Mouse (Mus musculus) cerebellum, adult 8-10 months (tissue): ENCODE measurements around the gene Bcl2l2.

Experiments used
- DNase-seq: peaks from one replicate; pipeline ENCODE4 v3.0.0; 2022

The Bcl2l2 gene

DNA sequence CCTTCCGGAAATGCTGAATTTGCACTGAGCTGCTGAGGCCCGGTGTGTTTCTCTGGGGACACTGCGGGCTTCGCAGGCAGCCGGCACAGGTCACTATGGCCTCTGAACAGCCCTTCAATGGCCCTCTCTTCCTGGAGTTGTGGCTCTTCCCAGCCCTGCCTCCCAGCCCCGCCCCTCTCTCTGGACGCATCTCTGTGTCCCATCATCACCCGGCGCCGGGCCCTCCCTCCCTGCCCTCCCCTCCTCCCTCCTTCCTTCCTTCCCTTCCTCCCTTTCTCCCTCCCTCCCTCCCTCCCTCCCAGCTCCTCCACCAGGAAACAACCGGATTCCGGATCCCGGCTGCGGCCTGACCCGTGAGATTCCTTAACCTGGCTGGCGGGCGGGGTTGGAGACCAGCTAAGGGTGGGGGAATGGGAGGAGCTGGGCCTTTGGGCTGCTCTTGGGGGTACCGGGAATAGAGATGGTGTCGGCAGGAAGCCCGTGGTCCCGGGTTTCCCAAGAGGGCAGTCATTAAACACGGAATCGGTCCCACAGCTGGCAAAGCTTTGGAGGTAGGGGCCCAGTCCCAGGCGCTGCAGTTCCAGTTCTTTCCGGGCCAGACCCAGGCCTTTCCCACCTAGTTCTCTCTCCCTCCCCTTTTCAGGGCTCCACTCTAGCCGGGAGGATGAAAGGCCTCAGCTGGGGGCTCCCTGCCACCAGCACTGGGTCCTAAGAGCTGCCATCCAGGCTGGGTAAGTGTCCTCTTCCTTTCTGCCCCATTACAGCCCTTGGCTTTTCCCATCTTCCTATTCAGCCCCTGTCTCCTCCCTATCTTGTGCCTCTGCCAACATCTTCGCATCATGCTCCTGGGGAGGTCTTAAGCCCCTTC lies at the start of gene Bcl2l2, which contains the start of gene Gm20521:
Gene Bcl2l2 (plus strand): TSS at position 224 of the 868 bp plus-strand sequence.
Gene Gm20521 (plus strand): TSS at position 288 of the 868 bp plus-strand sequence.
- DNase-seq, result peak; percentile 76

DNA sequence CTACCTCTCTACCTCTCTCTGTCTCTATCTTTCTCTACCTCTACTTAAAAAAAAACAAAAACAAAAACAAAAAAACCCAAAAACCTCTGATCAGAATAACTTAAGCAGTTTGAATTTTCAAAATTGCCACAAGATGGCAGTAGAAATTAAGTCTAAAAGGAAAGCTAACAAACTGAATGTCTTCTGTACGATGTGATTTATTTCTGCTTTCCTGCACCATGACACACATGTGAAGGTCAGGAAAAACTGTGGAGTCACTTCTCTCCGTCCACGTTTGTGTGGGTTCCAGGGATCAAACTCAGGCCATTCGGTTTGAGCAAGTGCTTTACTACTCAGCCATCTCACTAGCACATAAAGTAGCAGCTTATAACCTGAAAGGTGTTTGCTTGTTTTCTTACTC lies 39.7 kb upstream of the Bcl2l2 start:
- DNase-seq, result no peak

DNA sequence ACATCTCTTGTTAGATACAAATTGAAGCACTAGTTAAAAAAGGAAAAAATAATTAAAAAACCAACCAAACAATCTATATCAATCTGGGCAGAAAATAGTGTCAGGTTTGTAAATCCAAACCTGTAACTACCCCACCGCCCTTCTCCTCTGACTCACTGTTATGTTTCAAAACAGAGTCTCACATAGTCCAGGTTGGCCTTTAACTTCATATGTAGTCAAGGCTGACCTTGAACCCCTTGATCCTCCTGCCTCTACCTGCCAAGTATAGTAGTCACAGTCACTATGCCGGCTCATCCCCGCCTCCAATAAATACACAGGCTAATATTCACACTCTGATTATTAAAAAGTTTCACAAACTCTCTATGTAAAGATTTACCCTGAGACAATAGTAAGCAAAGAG lies 27.5 kb upstream of the Bcl2l2 start:
- no peak for DNase-seq

DNA sequence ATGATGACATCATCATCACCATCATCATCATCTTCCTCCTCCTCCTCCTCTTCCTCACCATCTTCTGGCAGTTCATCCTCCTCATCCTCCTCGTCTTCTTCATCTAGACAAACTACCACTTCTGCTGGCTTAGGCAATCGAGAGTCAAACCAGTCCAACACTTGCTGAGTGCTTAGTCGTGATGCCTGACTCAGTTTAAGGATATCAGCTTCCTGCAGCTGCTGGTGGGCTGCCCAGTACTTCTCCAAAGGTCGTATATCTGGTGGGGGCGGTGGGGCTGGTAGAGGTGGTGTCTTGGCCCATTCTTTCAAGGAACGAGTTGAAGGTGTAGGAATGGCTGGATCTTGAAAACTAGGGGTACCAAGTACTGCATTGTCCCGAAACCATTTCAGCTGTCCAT lies 26.5 kb upstream of the Bcl2l2 start:
- DNase-seq, result no peak

DNA sequence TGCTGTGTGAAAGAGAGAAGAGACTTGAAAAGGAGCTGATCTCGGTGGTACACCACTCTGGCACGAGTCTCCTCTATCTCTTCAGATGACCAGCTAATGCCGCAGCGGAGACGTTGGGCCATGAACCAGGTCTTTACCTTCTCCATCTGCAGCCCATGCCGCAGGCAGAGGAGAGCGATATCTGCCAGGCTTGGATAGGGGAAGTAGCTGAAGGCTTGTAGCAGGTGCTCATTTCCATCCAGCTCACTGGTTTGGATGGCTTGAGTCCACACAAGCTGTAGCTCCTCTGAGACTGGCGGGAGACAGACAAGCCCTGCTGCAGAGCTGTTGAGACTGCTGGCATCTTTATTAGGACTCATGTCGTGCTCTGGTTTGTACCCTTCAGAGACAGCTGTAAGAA lies 25.3 kb upstream of the Bcl2l2 start:
- DNase-seq, result peak; percentile 57

DNA sequence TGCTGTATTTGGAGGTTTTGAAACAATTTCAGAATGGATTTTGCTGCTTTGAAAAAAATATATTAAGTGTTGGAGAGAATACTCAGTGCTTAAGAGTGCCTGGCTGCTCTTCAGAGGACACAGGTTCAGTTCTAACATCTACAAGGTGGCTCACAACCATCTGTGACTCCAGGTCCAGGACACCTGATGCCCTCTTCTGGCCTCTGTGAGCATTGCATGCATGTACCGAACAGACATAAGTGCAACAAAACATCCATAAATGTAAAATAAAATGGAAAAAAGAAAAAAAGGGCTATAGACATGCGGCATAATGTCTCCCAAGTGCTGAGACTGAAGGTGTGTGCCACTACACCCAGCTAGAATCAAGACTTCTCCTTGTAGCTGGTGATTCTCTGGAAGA lies 22.7 kb upstream of the Bcl2l2 start:
- DNase-seq, result peak; percentile 71

DNA sequence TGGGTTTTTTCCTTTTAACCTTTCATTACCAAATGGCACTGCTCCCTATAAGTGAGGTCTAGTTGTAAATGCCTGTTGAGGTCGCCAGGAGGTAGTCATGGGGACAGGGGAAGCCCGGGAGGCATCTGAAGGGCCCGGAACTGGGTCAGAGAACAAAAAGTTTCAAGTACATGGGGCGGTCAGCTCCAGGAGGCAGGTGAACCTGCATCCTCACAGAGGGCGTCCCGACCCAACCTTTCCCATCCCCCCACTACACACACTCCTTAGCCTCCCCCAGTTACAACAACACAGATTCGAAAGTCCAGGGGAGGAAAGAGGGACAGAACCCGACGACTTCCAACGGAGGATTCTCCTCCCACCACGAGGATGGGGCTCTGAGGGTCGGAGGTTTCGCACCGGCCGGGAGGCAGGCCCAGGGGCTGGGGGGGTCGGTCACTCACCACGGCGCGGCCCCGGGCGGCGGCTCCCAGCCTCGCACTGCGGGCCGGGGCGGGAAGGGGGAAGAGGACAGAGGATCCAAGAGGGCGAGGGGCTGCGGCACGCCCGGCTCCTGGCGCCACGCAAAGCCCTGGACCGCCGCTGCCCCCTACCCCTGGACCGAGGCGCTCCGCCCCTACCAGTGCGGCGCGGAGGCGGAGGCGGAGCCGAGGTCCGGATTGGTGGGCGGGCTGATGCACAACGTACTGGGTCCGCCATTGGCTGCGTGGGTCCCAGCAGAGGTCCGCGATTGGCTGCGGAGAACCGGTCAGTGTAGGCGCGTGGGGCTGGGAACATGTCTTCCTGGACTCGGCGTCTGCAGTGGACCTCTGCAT lies 19.5 kb upstream of the Bcl2l2 start:
- DNase-seq, result peak; percentile 89

DNA sequence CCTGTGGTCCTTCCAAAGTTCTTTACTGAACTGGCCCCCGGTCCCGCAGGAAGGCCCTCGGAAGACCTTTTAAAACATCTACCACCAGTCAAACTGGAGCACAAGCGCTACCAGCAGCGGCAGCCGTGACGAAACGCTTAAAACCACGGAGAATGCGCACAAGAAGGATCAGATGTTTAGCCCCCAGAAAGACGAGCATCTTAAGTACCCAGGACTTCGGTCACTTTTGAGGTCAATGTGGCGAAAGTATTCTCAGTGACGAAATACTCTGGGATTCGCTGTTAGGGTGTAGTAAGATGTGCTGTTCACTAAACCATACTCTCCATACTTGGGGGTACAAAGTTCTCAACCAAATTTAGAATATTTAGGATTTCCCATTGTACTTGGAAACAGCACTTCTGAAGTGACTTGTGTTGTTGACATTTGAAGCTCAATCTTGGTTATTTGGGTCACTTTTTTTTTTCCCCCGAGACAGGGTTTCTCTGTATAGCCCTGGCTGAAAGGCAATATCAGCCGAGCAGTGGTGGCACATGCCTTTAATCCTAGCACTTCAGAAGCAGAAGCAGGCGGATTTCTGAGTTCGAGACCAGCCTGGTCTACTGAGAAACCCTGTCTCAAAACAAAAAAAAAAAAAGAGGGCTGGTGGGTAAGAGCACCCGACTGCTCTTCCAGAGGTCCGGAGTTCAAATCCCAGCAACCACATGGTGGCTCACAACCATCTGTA lies 18.7 kb upstream of the Bcl2l2 start:
- no peak for DNase-seq

DNA sequence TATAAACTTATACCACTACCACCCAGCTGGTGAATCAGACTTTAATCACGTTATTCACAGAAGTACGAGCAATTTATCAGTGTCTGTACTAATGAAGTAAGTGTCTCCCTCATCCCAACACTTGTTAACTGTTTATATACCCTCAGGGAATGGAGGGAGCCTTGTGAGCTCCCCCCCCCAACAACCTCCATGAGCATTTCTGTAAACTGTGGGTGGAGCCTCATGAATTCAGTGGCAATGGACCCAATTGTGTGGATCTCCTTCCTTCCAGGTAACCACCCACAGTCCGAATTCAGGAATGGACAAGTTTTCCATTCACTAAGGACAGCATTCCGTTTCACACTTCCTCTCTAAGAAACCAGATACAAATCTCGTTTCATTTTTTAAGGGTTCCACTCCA lies 17.6 kb upstream of the Bcl2l2 start:
- DNase-seq, result no peak

DNA sequence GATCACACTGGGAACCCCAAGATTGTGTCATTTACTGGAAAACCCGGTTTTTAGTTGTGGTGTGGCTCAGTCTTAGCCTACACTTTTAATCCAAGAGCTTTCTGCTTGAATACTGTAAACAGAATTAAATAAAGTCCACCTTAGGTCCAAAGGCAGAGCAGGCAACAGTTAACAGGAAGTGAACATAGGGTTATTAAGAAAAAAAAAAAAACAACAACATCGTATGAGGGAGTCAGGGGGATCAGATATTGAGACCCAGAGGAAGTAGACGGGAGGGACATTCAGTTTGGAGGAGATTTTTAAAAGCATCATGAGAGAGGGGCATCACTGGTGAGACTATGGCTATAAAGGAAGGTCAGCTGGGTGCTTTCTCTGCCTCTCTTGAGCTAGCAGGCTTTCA lies 16.9 kb upstream of the Bcl2l2 start:
- no peak for DNase-seq

DNA sequence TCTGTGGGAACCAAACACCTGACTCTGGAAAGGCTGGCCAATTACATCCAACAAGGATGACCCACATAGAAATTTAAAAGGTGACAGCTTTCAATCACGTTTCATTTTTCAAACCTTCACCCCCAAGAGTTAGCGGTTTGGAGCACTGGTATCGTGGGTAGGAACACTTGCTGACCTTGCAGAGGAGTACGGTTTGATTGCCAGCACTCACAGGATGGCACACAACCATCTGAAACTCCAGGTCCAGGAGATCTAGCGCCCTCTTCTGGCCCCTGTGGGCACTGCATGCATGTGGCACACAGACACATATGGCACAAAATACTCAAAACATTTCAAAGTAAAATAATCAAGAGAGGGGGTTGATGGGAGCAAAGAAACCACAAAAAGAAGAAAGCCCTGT lies 16.2 kb upstream of the Bcl2l2 start:
- DNase-seq, result no peak

DNA sequence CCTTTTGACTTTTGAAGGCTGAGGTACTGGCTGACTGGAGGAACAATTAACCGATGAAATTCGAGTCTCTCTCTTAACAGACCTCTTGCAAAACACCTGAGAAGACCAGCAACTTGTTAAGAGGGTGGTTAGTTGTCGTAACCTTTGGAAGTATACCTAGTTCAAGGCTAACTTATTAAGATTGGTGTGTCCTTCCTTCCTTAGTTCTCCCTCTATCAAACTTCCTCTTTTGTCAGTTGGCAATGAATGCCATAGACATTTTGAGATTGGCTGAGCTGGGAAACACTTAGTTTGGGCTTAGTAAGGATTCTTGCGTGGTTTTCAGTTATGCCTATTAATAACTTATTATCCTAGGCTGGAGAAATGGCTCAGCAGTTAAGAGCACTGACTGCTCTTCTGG lies 15.2 kb upstream of the Bcl2l2 start:
- no peak for DNase-seq

DNA sequence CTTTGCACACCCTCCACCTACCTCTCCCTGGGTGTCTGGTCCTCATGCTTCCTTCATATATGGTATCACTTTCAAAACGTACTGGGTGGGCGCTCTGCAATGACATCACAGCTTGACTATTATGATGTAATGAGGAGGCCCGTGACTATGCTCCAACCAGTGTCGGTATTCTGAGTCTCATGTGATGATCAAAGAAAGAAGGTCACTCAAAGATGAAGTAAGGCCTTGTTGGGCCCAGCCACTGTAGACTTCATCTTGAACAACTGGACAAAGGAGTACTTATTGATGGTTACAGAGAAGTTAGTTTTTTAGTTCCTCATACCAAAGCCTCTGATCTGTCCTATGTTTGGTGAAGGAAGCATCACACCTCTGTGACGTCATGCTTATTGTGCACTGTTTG lies 12.3 kb upstream of the Bcl2l2 start, which contains the start of gene Homez:
Gene Homez (minus strand): TSS at position 101 of the 400 bp plus-strand sequence.
- DNase-seq, result no peak

DNA sequence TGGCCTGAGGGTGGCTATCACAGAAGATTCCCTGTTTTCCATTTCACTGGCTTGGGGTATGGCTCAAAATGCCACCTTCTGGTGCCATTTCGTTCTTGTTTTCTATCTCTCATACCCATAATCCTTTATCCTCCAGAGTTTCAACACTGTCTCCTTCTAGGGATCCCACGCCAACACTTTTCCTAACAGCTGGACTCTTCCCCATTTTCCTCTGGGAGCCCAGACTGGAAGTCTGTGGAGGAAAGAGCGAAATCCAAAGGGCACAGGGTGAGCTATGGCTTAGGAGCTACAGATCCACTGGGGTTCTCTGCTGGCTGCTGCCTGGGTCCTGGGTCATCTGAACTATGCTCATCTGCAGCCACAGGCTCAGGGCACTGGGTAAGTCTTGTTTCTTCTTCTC lies 9.0 kb upstream of the Bcl2l2 start:
- DNase-seq, result no peak

DNA sequence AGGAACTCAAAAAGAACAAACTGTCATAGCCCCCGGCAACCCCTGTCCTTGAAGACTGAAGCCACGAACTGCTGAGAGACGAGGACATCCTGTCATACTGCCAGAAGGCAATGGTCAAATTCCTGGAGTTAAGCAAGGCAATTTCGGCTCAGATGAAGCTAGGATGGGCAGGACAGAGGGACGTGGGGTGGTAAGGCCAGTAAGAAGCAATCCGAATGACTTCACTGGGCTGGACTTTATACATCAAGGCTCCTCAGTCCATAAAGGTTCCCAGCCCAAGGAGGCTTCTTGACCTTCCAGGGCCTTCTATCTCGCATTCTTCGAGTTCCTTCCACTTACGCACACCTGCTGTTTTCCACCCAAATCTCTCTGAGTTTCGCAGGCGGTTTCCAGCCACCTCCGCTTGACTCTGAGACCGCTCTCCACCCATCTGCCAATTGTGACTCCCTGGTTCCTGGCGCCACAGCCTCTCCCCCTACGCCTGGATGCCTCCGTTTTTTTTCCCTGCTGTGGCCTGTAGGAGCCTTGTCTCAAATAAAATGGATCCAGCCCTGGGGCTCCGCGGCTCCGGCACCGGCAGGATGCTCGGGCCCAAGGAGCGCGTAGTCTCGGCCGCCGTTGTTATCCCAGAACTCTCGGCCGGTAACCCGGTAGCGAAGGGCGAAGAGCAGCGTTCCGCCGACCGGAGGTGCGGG lies 7.2 kb upstream of the Bcl2l2 start:
- no peak for DNase-seq

DNA sequence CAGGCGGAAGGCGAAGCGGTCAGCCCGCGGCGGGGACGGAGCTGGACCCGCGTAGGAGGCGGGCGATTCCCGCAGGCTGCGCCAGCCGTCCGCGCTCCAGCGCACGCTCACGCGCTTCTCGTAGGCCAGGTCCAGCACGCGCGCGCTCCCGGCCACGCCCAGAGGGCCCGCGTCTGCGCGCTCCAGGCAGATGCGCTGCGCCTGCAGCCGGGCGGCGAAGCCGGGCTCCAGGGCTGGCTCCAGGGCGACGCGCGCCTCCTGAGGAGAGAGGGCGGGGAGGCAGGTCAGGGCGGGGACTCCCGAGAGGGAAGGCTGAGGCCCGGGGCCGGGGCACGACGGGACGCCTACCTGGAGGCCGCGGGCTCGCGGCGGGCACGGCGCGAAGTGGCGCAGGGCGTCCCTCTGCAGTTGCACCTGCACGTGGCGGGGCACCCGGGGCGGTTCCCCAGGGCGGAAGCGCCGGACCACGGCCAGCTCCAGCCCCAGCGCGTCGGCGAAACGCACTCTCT lies 6.6 kb upstream of the Bcl2l2 start:
- peak; percentile 92 for DNase-seq

DNA sequence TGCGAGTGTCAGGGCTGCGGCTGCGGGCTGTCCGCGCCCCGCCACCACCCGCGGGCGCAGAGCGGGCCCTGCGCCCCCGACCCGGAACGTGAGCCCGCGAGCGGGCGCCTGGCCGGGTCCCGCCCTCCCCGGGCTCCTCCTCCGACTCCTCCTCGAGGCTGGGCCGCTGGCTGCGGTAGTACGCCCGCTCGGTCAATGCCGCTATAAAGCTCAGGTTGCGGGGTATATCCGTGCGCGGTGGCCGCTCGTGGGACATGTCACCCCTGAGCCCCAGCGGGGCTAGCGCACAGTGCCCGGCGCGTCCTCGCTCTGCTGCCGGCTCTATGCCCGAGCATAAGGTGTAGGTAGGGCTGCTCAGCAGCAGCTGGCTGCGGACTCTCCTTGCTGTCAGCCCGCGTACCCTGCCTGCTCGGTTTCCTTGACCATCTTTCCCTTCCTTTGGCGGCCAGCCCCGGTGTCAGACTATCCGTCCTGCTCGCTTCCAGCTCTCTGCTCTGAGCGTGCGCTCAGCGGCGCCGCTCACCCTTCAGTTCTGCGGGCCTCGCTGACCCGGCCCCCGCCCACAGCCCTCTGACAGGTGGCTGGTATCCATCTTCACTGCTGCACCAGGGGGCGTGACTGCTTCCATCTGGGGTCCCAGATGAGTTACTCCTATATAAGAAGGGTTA lies 6.0 kb upstream of the Bcl2l2 start, which contains the start of gene Ppp1r3e:
Gene Ppp1r3e (minus strand): TSS at position 503 of the 668 bp plus-strand sequence.
- DNase-seq, result peak; percentile 73

DNA sequence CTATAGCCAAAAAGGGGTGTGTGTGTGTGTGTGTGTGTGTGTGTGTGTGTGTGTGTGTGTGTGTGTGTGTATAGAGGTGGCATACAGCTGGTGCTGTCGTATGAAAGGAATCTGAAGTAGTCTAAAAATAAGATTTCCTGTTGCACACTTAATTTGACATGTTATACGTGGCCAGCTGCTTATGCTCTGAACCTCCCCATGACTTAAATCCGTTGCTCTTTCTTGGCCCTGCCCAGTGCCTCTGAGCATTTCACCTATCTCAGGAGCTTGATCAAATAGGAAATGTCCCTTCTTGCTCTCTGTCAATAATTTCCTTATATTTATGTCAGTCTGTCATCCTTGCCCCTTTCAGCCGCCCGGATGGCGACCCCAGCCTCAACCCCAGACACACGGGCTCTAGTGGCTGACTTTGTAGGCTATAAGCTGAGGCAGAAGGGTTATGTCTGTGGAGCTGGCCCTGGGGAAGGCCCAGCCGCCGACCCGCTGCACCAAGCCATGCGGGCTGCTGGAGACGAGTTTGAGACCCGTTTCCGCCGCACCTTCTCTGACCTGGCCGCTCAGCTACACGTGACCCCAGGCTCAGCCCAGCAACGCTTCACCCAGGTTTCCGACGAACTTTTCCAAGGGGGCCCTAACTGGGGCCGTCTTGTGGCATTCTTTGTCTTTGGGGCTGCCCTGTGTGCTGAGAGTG lies 990 bp downstream of the Bcl2l2 start:
- no peak for DNase-seq

DNA sequence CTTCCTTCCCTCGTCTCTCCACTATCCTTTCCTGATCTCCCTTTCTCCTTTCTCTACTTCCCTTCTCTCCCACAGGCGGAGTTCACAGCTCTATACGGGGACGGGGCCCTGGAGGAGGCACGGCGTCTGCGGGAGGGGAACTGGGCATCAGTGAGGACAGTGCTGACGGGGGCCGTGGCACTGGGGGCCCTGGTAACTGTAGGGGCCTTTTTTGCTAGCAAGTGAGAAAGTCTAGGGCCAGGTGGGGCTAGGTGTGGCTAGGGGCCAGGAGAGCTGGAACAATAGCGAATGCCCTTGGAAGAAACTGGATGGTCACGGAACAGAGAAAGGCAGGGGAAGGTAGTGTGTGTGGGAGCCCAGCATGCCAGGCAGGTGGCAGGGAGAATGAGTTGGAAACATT lies 2.1 kb downstream of the Bcl2l2 start:
- no peak for DNase-seq

DNA sequence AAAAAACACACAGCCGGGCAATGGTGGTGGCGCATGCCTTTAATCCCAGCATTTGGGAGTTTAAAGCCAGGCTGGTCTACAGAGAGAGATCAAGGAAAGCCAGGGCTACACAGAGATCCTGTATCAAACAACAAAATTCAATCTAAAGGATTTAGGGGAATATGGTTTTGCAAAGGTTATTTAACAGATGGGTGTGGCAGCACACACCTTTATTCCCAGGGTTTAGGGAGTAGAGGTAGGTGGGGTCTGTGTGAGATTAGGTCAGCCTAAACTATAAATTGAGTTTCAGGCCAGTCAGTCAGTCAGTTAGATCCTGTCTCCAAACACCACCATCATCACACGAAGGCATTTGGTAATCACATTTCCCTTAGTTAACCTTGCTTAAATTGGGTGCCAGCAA lies 9.0 kb downstream of the Bcl2l2 start, which contains the start of gene Pabpn1:
Gene Pabpn1 (plus strand): TSS at position 301 of the 400 bp plus-strand sequence.
- DNase-seq, result no peak

DNA sequence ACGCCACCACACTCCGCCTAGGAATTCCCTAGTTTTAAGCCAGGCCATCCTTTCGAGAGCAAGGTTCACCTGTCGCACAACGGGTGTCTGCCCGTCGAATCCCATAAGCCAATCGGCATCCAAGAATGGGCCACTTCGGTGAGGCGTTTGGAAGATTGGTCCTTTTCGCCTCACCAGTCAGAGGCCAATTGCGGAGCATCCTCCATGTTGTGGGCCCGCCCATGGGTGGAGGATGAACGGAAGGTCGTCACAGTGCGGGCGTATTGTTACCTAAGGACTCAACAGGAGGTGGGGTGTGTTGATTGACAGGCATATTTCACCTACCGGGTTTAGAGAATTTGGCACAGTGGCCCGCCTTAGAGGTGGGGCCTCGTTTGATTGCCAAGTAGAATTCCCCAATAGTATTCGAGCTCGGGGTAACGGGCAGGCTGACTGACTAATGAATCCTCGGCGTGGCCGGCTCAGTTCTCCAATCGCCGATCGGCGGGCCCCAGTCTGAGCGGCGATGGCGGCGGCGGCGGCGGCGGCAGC lies 10.5 kb downstream of the Bcl2l2 start:
- DNase-seq, result peak; percentile 98
